Mouse (Mus musculus) heart, embryonic 16.5 days (tissue): ENCODE measurements around the gene Arhgef18. TPM values are rescaled to one million over a fixed set of nuclear protein-coding genes. Genes with fewer than 3 reads are reported as not detected.

ENCODE experiments used
- ATAC-seq: fragments of 200-750 bp; cut with Nextera tagmentation; replicated peaks from 2 replicates; pipeline ENCODE4 v1.8.0; 2017; ENCODE audit warnings: moderate number of reproducible peaks; ENCODE audit not compliant: insufficient read depth, low FRiP score; ENCODE audit errors: extremely low read depth
- H3K27ac ChIP-seq: fragments of 300-500 bp; sonication (generic); 2 replicates; pipeline ENCODE4 v1.5.1; 2014; ENCODE audit warnings: mild to moderate bottlenecking, low read length, control low read depth, moderate library complexity
- H3K27me3 ChIP-seq: fragments of 300-500 bp; sonication (generic); 2 replicates; pipeline ENCODE4 v1.6.1; 2014; ENCODE audit warnings: low read length, mixed read lengths; ENCODE audit not compliant: control insufficient read depth, insufficient read depth
- H3K36me3 ChIP-seq: fragments of 300-500 bp; sonication (generic); 2 replicates; pipeline ENCODE4 v1.6.1; 2014; ENCODE audit not compliant: control insufficient read depth, insufficient read depth
- H3K4me1 ChIP-seq: fragments of 300-500 bp; sonication (generic); 2 replicates; pipeline ENCODE4 v1.6.1; 2014; ENCODE audit warnings: low read length, mixed read lengths; ENCODE audit not compliant: control insufficient read depth, insufficient read depth
- H3K4me2 ChIP-seq: fragments of 300-500 bp; sonication (generic); 2 replicates; pipeline ENCODE4 v1.6.1; 2014; ENCODE audit warnings: low read depth, mild to moderate bottlenecking, control low read depth, low read length
- H3K4me3 ChIP-seq: fragments of 300-500 bp; sonication (generic); 2 replicates; pipeline ENCODE4 v1.5.1; 2014; ENCODE audit warnings: mild to moderate bottlenecking, control low read depth, low read length
- H3K9ac ChIP-seq: fragments of 300-500 bp; sonication (generic); 2 replicates; pipeline ENCODE4 v1.6.1; 2014; ENCODE audit warnings: low read length, control low read depth
- H3K9me3 ChIP-seq: fragments of 300-500 bp; sonication (generic); replicated peaks from 2 replicates; pipeline ENCODE4 v1.6.1; 2016; ENCODE audit warnings: low read length; ENCODE audit not compliant: control insufficient read depth
- WGBS: fragments of 180-500 bp; shearing (Covaris S2); extraction: QIAGEN DNeasy Blood & Tissue Kit; methylation state at CpG from one replicate; pipeline ENCODE4 v1.1.7; 2014; 5-methylcytosine and 5-hydroxymethylcytosine counted together
- polyA plus RNA-seq: library from polyadenylated mRNA; unstranded; fragments of >200 nt; fragmentation: Nextera tagmentation; extraction: Ambion mirVana; gene quantifications from 2 replicates; pipeline ENCODE4 v1.2.1, GENCODE M21; 2015

Gene Arhgef18
- polyA plus RNA-seq, 1 experiment from 2014 or later: 6.8 TPM

- H3K4me2 ChIP-seq: peak overlapping the region; percentile 37
- no peak overlapping the region; the same call in 1 of the 2 replicates for H3K9ac ChIP-seq
- no peaks in the 10 kb centered on the region for H3K36me3 ChIP-seq
- peak overlapping the region; percentile 30 for H3K4me3 ChIP-seq
- 0 out of 2 replicates have a peak, but pooled peaks have one; percentile 19 for ATAC-seq
- H3K27me3 ChIP-seq: no peaks in the 10 kb centered on the region
- 58% methylated on average over 5 of the region's 5 CpGs for WGBS
- H3K9me3 ChIP-seq: no peaks in the 10 kb centered on the region
- no peaks in the 10 kb centered on the region for H3K4me1 ChIP-seq
- H3K27ac ChIP-seq: peak overlapping the region; percentile 48; the same call in 1 of the 2 replicates
Measured at GRCm38 (mm10) chr8:3354443-3354812, 38.4 kb upstream of the Arhgef18 start.

- H3K36me3 ChIP-seq: no peaks in the 10 kb centered on the region
- H3K9ac ChIP-seq: no peak overlapping the region
- peak; percentile 38; the same call in 1 of the 2 replicates for ATAC-seq
- H3K4me1 ChIP-seq: no peaks in the 10 kb centered on the region
- H3K27ac ChIP-seq: no peak overlapping the region
- H3K9me3 ChIP-seq: no peaks in the 10 kb centered on the region
- WGBS: 72% methylated on average over 6 of the region's 6 CpGs
- no peak overlapping the region for H3K4me2 ChIP-seq
- no peaks in the 10 kb centered on the region for H3K27me3 ChIP-seq
- H3K4me3 ChIP-seq: no peak overlapping the region
Measured at GRCm38 (mm10) chr8:3355586-3355985, 37.2 kb upstream of the Arhgef18 start.

GRCm38 (mm10) chr8:3358060-3358459, 34.7 kb upstream of the Arhgef18 start:
- Histone ChIP-seq H3K9ac (no peak overlapping the region), H3K4me2 (no peak overlapping the region), H3K27me3 (no peaks in the 10 kb centered on the region), H3K27ac (no peak overlapping the region), H3K4me3 (no peak overlapping the region), H3K36me3 (no peaks in the 10 kb centered on the region), H3K9me3 (no peaks in the 10 kb centered on the region), H3K4me1 (no peaks in the 10 kb centered on the region)
- WGBS: 5% methylated on average over 4 of the region's 4 CpGs
- no peak for ATAC-seq

GRCm38 (mm10) chr8:3367086-3367485, 25.7 kb upstream of the Arhgef18 start:
- no peak overlapping the region for H3K4me3 ChIP-seq
- no peak overlapping the region for H3K4me2 ChIP-seq
- H3K9me3 ChIP-seq: no peaks in the 10 kb centered on the region
- ATAC-seq: no peak
- H3K4me1 ChIP-seq: no peaks in the 10 kb centered on the region
- no peaks in the 10 kb centered on the region for H3K27me3 ChIP-seq
- no peaks in the 10 kb centered on the region for H3K36me3 ChIP-seq
- no peak overlapping the region for H3K27ac ChIP-seq
- H3K9ac ChIP-seq: no peak overlapping the region
- WGBS: 79% methylated on average over 5 of the region's 5 CpGs

GRCm38 (mm10) chr8:3368091-3368490, 24.7 kb upstream of the Arhgef18 start:
- H3K4me1 ChIP-seq: no peaks in the 10 kb centered on the region
- ATAC-seq: no peak
- no peaks in the 10 kb centered on the region for H3K36me3 ChIP-seq
- no peak overlapping the region for H3K4me3 ChIP-seq
- H3K27ac ChIP-seq: no peak overlapping the region
- H3K4me2 ChIP-seq: no peak overlapping the region
- H3K9ac ChIP-seq: no peak overlapping the region
- H3K27me3 ChIP-seq: no peaks in the 10 kb centered on the region
- 76% methylated on average over 1 of the region's 1 CpGs for WGBS
- H3K9me3 ChIP-seq: no peaks in the 10 kb centered on the region

GRCm38 (mm10) chr8:3375748-3376147, 17.1 kb upstream of the Arhgef18 start:
- no peak overlapping the region for H3K4me2 ChIP-seq
- H3K9me3 ChIP-seq: 0 out of 2 replicates have a peak, but pooled peaks cover 3% of the 10 kb centered on the region
- H3K4me1 ChIP-seq: no peaks in the 10 kb centered on the region
- no peak overlapping the region for H3K4me3 ChIP-seq
- H3K27me3 ChIP-seq: no peaks in the 10 kb centered on the region
- H3K27ac ChIP-seq: no peak overlapping the region
- ATAC-seq: no peak
- H3K36me3 ChIP-seq: no peaks in the 10 kb centered on the region
- no peak overlapping the region for H3K9ac ChIP-seq

GRCm38 (mm10) chr8:3376641-3377274, 16.0 kb upstream of the Arhgef18 start:
- Histone ChIP-seq H3K4me1 (no peaks in the 10 kb centered on the region), H3K27ac (no peak overlapping the region), H3K4me2 (no peak overlapping the region), H3K4me3 (no peak overlapping the region), H3K36me3 (no peaks in the 10 kb centered on the region), H3K9me3 (0 out of 2 replicates have a peak, but pooled peaks cover 3% of the 10 kb centered on the region), H3K9ac (no peak overlapping the region), H3K27me3 (no peaks in the 10 kb centered on the region)
- WGBS: 50% methylated on average over 11 of the region's 11 CpGs
- ATAC-seq: no peak

- ATAC-seq: no peak
- WGBS: 29% methylated on average over 6 of the region's 6 CpGs
- Histone ChIP-seq H3K4me2 (no peak overlapping the region), H3K9me3 (no peaks in the 10 kb centered on the region), H3K36me3 (no peaks in the 10 kb centered on the region), H3K4me3 (no peak overlapping the region), H3K4me1 (peaks cover 3% of the 10 kb centered on the region), H3K27me3 (no peaks in the 10 kb centered on the region; the same call in none of the 2 replicates), H3K9ac (no peak overlapping the region), H3K27ac (no peak overlapping the region)
Measured at GRCm38 (mm10) chr8:3387286-3387685, 5.5 kb upstream of the Arhgef18 start.

- 63% methylated on average over 9 of the region's 9 CpGs for WGBS
- peaks cover 8% of the 10 kb centered on the region for H3K4me1 ChIP-seq
- H3K4me2 ChIP-seq: no peak overlapping the region
- no peaks in the 10 kb centered on the region for H3K36me3 ChIP-seq
- no peaks in the 10 kb centered on the region for H3K9me3 ChIP-seq
- no peak for ATAC-seq
- H3K27me3 ChIP-seq: no peaks in the 10 kb centered on the region; the same call in none of the 2 replicates
- H3K9ac ChIP-seq: no peak overlapping the region
- no peak overlapping the region for H3K4me3 ChIP-seq
- H3K27ac ChIP-seq: no peak overlapping the region
Measured at GRCm38 (mm10) chr8:3388591-3389338, 4.0 kb upstream of the Arhgef18 start.
